Mouse (Mus musculus) bone marrow, adult 2 months (tissue): Measurements from ENCODE around the gene Nudt14.

ENCODE experiments used
- CTCF ChIP-seq: fragments of 200-500 bp; IDR thresholded peaks from 2 replicates; pipeline ENCODE4 v1.5.1; 2011; ENCODE audit warnings: low read length, control low read depth; ENCODE audit not compliant: control insufficient read depth, insufficient read depth
- POLR2A ChIP-seq: fragments of 200-500 bp; IDR thresholded peaks from 2 replicates; pipeline ENCODE4 v1.6.1; 2011; ENCODE audit warnings: low read depth, mild to moderate bottlenecking, control low read depth, low read length, borderline replicate concordance; ENCODE audit not compliant: control insufficient read depth

- peak; percentile 13; the same call in 1 of the 2 replicates for TF ChIP-seq CTCF
- no peak for TF ChIP-seq POLR2A
These were observed 2.9 kb downstream of the Nudt14 start for GRCm38 (mm10) chr12:112938873-112939565.
